In the genomic region with DNA sequence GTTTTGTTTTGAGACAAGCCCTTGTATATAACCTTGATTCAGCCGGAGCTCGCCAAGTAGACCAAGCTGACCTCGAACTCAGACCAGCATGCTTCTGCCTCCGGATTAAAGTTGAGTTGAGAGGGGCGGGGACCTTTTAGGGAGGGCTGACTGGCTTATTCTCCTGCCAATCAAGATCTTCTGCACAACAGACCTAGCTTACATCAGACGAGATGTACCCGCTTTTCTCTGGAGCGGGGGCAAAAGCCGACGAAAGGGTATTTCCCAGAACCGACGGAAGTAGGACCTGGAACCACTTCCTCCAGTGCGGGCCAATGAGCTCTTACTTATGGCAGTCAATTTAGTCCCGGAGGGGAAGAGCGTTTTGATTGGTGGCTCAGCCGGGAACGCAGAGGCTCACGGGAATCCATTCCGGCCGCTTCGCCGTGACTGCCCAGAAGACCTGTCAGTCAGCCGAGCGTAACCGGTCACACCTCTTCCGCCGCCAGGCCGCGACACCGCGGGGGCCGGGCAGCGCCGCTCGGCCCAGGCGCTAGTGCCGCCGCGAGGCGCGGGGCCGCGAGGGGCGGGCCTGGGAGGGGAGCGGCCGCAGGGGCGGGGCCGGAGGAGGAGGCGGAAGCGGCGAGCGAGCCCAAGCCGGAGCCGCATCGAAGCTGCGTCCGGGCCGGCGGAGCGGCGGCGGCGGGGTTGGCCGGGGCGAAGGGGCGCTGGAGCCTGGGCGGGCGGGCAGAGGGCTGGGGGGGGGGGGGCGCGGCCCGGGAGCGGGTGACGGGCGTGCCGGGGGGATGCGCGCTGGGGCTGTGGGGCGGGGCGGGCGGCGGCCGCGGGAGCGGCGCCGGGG, we compare ENCODE assay signal across 8 mouse cellular contexts. TPM values are rescaled to one million over a fixed set of nuclear protein-coding genes. Genes with fewer than 3 reads are reported as not detected.
A peak's percentile ranks its signal among the peaks of the same experiment; 100 is the strongest.
DNase-seq lines count a peak whose midpoint lies in the region; ATAC-seq and TF ChIP-seq lines count a peak whose summit lies in the region.

Gene Ubp1, plus strand, starts transcription at position 401 of the 841 bp plus-strand sequence.

- TF ChIP-seq CTCF in cortical plate, adult 2 months (IDR thresholded peaks at IDR 0.05; ENCODE audit: extremely low read depth, insufficient read depth, low read length): no peak

- H3K9me3 ChIP-seq in megakaryocyte, embryonic 14.5 days: no peaks in the 10 kb centered on the region

- H3K4me3 ChIP-seq in cortical plate, adult 2 months (ENCODE audit: insufficient read depth, low read length): peak within 1 kb of the TSS; percentile 52
- H3K4me3 ChIP-seq in megakaryocyte, embryonic 14.5 days (replicated peaks): peak within 1 kb of the TSS; percentile 96

- H3K36me3 ChIP-seq in megakaryocyte, embryonic 14.5 days (replicated peaks; ENCODE audit: low read length): peaks cover 7% of the 10 kb centered on the region

- no peaks in the 10 kb centered on the region for H3K27me3 ChIP-seq in megakaryocyte, embryonic 14.5 days (replicated peaks)

- ATAC-seq in activated CD4-positive, CD25-positive, alpha-beta regulatory T cell, adult 4 months: peak; percentile 94

- H3K27ac ChIP-seq in cortical plate, adult 2 months (ENCODE audit: insufficient read depth, low read length): peak within 1 kb of the TSS; percentile 79

- H3K4me1 ChIP-seq in cortical plate, adult 2 months (ENCODE audit: control insufficient read depth, insufficient read depth, low read length): peaks cover 7% of the 10 kb centered on the region; the same call in 1 of the 2 replicates
- H3K4me1 ChIP-seq in megakaryocyte, embryonic 14.5 days: peaks cover 62% of the 10 kb centered on the region

- TF ChIP-seq POLR2A in cortical plate, adult 2 months (IDR thresholded peaks at IDR 0.05; ENCODE audit: extremely low read depth, insufficient read depth, low read length): peak; percentile 55

- DNase-seq in gastrocnemius, adult 8-10 months (ENCODE audit: low spot score in 2 of 2): peak; percentile 93 to 98
- peak; percentile 95 for DNase-seq in hindlimb bud, embryonic 11.5 days (ENCODE audit: extremely low spot score, low read depth, low spot score)
- peak; percentile 85 to 99 for DNase-seq in left cerebral cortex, adult 8-10 months (ENCODE audit: low spot score in 2 of 2)
- DNase-seq in right cerebral cortex, postnatal 10 days (ENCODE audit: low spot score in 2 of 2): peak; percentile 98 to 99
- peak; percentile 82 for DNase-seq in urinary bladder, postnatal 25 days (ENCODE audit: low spot score)

RNA-seq across cellular contexts. Expression of gene Ubp1, which starts in this region (rescaled TPM):
- 10 to 100 TPM; 28.6 to 34.6 TPM for polyA plus RNA-seq in activated CD4-positive, CD25-positive, alpha-beta regulatory T cell, adult 4 months (2017; shearing (Covaris generic))
- 123 and 145 TPM in 2 replicates for polyA plus RNA-seq in cortical plate, adult 2 months (2012; rRNA removed)
- total RNA-seq in gastrocnemius, adult 8-10 months (2022): 10 to 100 TPM; 12.6 to 18.0 (median 16.6) TPM
- total RNA-seq in left cerebral cortex, adult 8-10 months (2022): 10 to 100 TPM; 63.4 to 69.5 (median 68.1) TPM
- polyA plus RNA-seq in megakaryocyte, embryonic 14.5 days (2012; ENCODE audit: insufficient read depth, low replicate concordance): 10.6 and 19.9 TPM in 2 replicates

Comparison
In these comparisons a context has a peak if more than half of its experiments do, and no peak if none do; other contexts are left out.
1. Peak in every context shown above with its lines: DNase-seq, ATAC-seq, H3K4me3 ChIP-seq and H3K27ac ChIP-seq.